Mouse (Mus musculus): ENCODE data around the gene Dpp10. TPM values are rescaled to one million over a fixed set of nuclear protein-coding genes. Genes with fewer than 3 reads are reported as not detected.

Dpp10 gene
- polyA plus RNA-seq, 1 experiment from 2014 or later: not detected

- Histone ChIP-seq H3K36me3 (ENCODE audit: insufficient read depth, low read length) (no peaks in the 10 kb centered on the region), H3K9ac (replicated peaks; ENCODE audit: low read depth) (no peak overlapping the region), H3K4me2 (replicated peaks; ENCODE audit: low read depth, low read length) (no peak overlapping the region), H3K27ac (ENCODE audit: low read length) (no peak overlapping the region), H3K9me3 (ENCODE audit: low read length) (no peaks in the 10 kb centered on the region), H3K27me3 (replicated peaks; ENCODE audit: insufficient read depth, low read length) (no peaks in the 10 kb centered on the region), H3K4me3 (ENCODE audit: low read depth, low read length) (no peak overlapping the region), H3K4me1 (ENCODE audit: insufficient read depth, low read depth, low read length) (no peaks in the 10 kb centered on the region)
- DNase-seq (ENCODE audit: low spot score) (no peak), ATAC-seq (no peak)
- 24% methylated on average over 1 of the region's 1 CpGs for WGBS
- TF ChIP-seq EP300 (IDR thresholded peaks at IDR 0.05) (no peak), CTCF (IDR thresholded peaks at IDR 0.05) (no peak)
Observed at GRCm38 (mm10) chr1:123978597-123978996, 66.8 kb downstream of the Dpp10 start.

- peak; percentile 53 for TF ChIP-seq CTCF (IDR thresholded peaks at IDR 0.05)
- TF ChIP-seq EP300 (IDR thresholded peaks at IDR 0.05): no peak
- H3K36me3 ChIP-seq (ENCODE audit: insufficient read depth, low read length): no peaks in the 10 kb centered on the region
- H3K4me1 ChIP-seq (ENCODE audit: insufficient read depth, low read depth, low read length): no peaks in the 10 kb centered on the region
- ATAC-seq (no peak), DNase-seq (ENCODE audit: low spot score) (peak; percentile 7)
- WGBS: 22% methylated on average over 3 of the region's 3 CpGs
- no peak overlapping the region for H3K9ac ChIP-seq (replicated peaks; ENCODE audit: low read depth)
- no peak overlapping the region for H3K4me2 ChIP-seq (replicated peaks; ENCODE audit: low read depth, low read length)
- no peaks in the 10 kb centered on the region for H3K9me3 ChIP-seq (ENCODE audit: low read length)
- no peak overlapping the region for H3K27ac ChIP-seq (ENCODE audit: low read length)
- no peaks in the 10 kb centered on the region for H3K27me3 ChIP-seq (replicated peaks; ENCODE audit: insufficient read depth, low read length)
- H3K4me3 ChIP-seq (ENCODE audit: low read depth, low read length): no peak overlapping the region
Observed at GRCm38 (mm10) chr1:123974621-123975020, 70.7 kb downstream of the Dpp10 start.

GRCm38 (mm10) chr1:123946149-123946548 is 99.2 kb downstream of the Dpp10 start:
- Histone ChIP-seq H3K36me3 (ENCODE audit: insufficient read depth, low read length) (no peaks in the 10 kb centered on the region), H3K27me3 (replicated peaks; ENCODE audit: insufficient read depth, low read length) (no peaks in the 10 kb centered on the region), H3K9ac (replicated peaks; ENCODE audit: low read depth) (no peak overlapping the region), H3K4me2 (replicated peaks; ENCODE audit: low read depth, low read length) (no peak overlapping the region), H3K9me3 (ENCODE audit: low read length) (no peaks in the 10 kb centered on the region), H3K27ac (ENCODE audit: low read length) (no peak overlapping the region), H3K4me3 (ENCODE audit: low read depth, low read length) (no peak overlapping the region), H3K4me1 (ENCODE audit: insufficient read depth, low read depth, low read length) (no peaks in the 10 kb centered on the region)
- TF ChIP-seq EP300 (IDR thresholded peaks at IDR 0.05): no peak
- TF ChIP-seq CTCF (IDR thresholded peaks at IDR 0.05): no peak
- DNase-seq (ENCODE audit: low spot score): no peak
- 79% methylated on average over 4 of the region's 4 CpGs for WGBS
- no peak for ATAC-seq

GRCm38 (mm10) chr1:123940826-123941225 is 104.5 kb downstream of the Dpp10 start:
- ATAC-seq (no peak), DNase-seq (ENCODE audit: low spot score) (no peak)
- H3K4me3 ChIP-seq (ENCODE audit: low read depth, low read length): no peak overlapping the region
- 88% methylated on average over 1 of the region's 1 CpGs for WGBS
- H3K36me3 ChIP-seq (ENCODE audit: insufficient read depth, low read length): no peaks in the 10 kb centered on the region
- no peak overlapping the region for H3K9ac ChIP-seq (replicated peaks; ENCODE audit: low read depth)
- TF ChIP-seq CTCF (IDR thresholded peaks at IDR 0.05) (no peak), EP300 (IDR thresholded peaks at IDR 0.05) (no peak)
- no peaks in the 10 kb centered on the region for H3K4me1 ChIP-seq (ENCODE audit: insufficient read depth, low read depth, low read length)
- H3K4me2 ChIP-seq (replicated peaks; ENCODE audit: low read depth, low read length): no peak overlapping the region
- H3K27me3 ChIP-seq (replicated peaks; ENCODE audit: insufficient read depth, low read length): no peaks in the 10 kb centered on the region
- no peak overlapping the region for H3K27ac ChIP-seq (ENCODE audit: low read length)
- H3K9me3 ChIP-seq (ENCODE audit: low read length): no peaks in the 10 kb centered on the region

- Histone ChIP-seq H3K27ac (ENCODE audit: low read length) (no peak overlapping the region), H3K9me3 (ENCODE audit: low read length) (no peaks in the 10 kb centered on the region), H3K9ac (replicated peaks; ENCODE audit: low read depth) (no peak overlapping the region), H3K4me2 (replicated peaks; ENCODE audit: low read depth, low read length) (no peak overlapping the region), H3K36me3 (ENCODE audit: insufficient read depth, low read length) (no peaks in the 10 kb centered on the region), H3K27me3 (replicated peaks; ENCODE audit: insufficient read depth, low read length) (no peaks in the 10 kb centered on the region), H3K4me1 (ENCODE audit: insufficient read depth, low read depth, low read length) (no peaks in the 10 kb centered on the region), H3K4me3 (ENCODE audit: low read depth, low read length) (no peak overlapping the region)
- WGBS: 49% methylated on average over 7 of the region's 7 CpGs
- no peak for TF ChIP-seq EP300 (IDR thresholded peaks at IDR 0.05)
- no peak for TF ChIP-seq CTCF (IDR thresholded peaks at IDR 0.05)
- DNase-seq (ENCODE audit: low spot score) (peak; percentile 27), ATAC-seq (no peak)
Observed at GRCm38 (mm10) chr1:123933812-123934727, 111.3 kb downstream of the Dpp10 start.

- Histone ChIP-seq H3K4me1 (ENCODE audit: insufficient read depth, low read depth, low read length) (no peaks in the 10 kb centered on the region), H3K27me3 (replicated peaks; ENCODE audit: insufficient read depth, low read length) (no peaks in the 10 kb centered on the region), H3K4me2 (replicated peaks; ENCODE audit: low read depth, low read length) (no peak overlapping the region), H3K9ac (replicated peaks; ENCODE audit: low read depth) (no peak overlapping the region), H3K4me3 (ENCODE audit: low read depth, low read length) (no peak overlapping the region), H3K36me3 (ENCODE audit: insufficient read depth, low read length) (no peaks in the 10 kb centered on the region), H3K27ac (ENCODE audit: low read length) (no peak overlapping the region), H3K9me3 (ENCODE audit: low read length) (no peaks in the 10 kb centered on the region)
- 58% methylated on average over 3 of the region's 3 CpGs for WGBS
- DNase-seq (ENCODE audit: low spot score): no peak
- ATAC-seq: no peak
- TF ChIP-seq EP300 (IDR thresholded peaks at IDR 0.05) (no peak), CTCF (IDR thresholded peaks at IDR 0.05) (no peak)
Observed at GRCm38 (mm10) chr1:123928003-123928370, 117.4 kb downstream of the Dpp10 start.

Data from lung, postnatal 0 days (tissue).